Mouse (Mus musculus) cortical plate, adult 2 months (tissue): ENCODE measurements at regions not wholly inside any gene's neighbourhood (a gene's known extent, or its start where the extent isn't known, plus 50 kb on each side); places are given as distances from the start of the nearest gene placed in this dataset.

Source experiments
- H3K27ac ChIP-seq: fragments of 200-500 bp; 2 replicates; pipeline ENCODE4 v1.5.1; 2012; ENCODE audit warnings: low read length, control low read depth, inconsistent platforms; ENCODE audit not compliant: insufficient read depth
- H3K4me1 ChIP-seq: fragments of 200-500 bp; 2 replicates; pipeline ENCODE4 v1.6.1; 2011; ENCODE audit warnings: low read length; ENCODE audit not compliant: control insufficient read depth, insufficient read depth
- H3K4me3 ChIP-seq: fragments of 200-500 bp; 2 replicates; pipeline ENCODE4 v1.5.1; 2011; ENCODE audit warnings: mild to moderate bottlenecking, low read length, control low read depth; ENCODE audit not compliant: insufficient read depth
- CTCF ChIP-seq: fragments of 200-500 bp; IDR thresholded peaks from 2 replicates; pipeline ENCODE4 v1.5.1; 2011; ENCODE audit warnings: mild to moderate bottlenecking, control low read depth, low read length; ENCODE audit not compliant: insufficient read depth; ENCODE audit errors: extremely low read depth
- POLR2A ChIP-seq: fragments of 200-500 bp; IDR thresholded peaks from 2 replicates; pipeline ENCODE4 v1.6.1; 2011; ENCODE audit warnings: mild to moderate bottlenecking, low read length, control low read depth; ENCODE audit not compliant: insufficient read depth; ENCODE audit errors: extremely low read depth

GRCm38 (mm10) chr16:88412287-88412686 lies 94.5 kb downstream of the Cldn17 start:
- no peak overlapping the region for H3K4me3 ChIP-seq
- H3K27ac ChIP-seq, result no peak overlapping the region
- no peaks in the 10 kb centered on the region for H3K4me1 ChIP-seq
- TF ChIP-seq POLR2A (no peak), CTCF (no peak)

- TF ChIP-seq CTCF (no peak), POLR2A (no peak)
- Histone ChIP-seq H3K27ac (no peak overlapping the region), H3K4me3 (no peak overlapping the region), H3K4me1 (no peaks in the 10 kb centered on the region)
Observed at GRCm38 (mm10) chr16:88408144-88408543, 98.6 kb downstream of the Cldn17 start.

DNA sequence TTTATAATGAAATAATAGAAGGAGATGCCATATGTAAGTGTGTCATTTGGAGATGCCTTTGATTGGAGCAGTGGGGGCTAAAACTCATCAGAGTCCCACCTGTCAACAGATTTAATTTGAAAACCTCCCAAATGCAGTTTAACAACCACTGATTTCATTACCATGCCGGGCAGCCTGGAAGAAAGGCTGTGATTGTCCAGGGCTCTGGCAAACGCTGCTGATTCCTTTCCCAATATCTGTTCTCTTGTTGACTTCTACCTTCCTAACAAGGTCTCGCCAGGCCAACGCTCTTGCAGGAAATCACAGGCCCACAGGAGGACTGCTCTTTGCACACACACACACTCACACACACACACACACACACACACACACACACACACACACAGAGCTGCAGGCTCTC lies 102.4 kb downstream of the Cldn17 start:
- TF ChIP-seq CTCF (no peak), POLR2A (no peak)
- Histone ChIP-seq H3K27ac (no peak overlapping the region), H3K4me1 (no peaks in the 10 kb centered on the region), H3K4me3 (no peak overlapping the region)

GRCm38 (mm10) chr16:88399881-88400280 lies 106.9 kb downstream of the Cldn17 start:
- no peak for TF ChIP-seq POLR2A
- no peak for TF ChIP-seq CTCF
- H3K4me1 ChIP-seq, result no peaks in the 10 kb centered on the region
- no peak overlapping the region for H3K27ac ChIP-seq
- H3K4me3 ChIP-seq, result no peak overlapping the region

- Histone ChIP-seq H3K27ac (no peak overlapping the region), H3K4me1 (no peaks in the 10 kb centered on the region), H3K4me3 (no peak overlapping the region)
- no peak for TF ChIP-seq CTCF
- TF ChIP-seq POLR2A, result no peak
Observed at GRCm38 (mm10) chr16:88392764-88393163, 102.7 kb upstream of the Grik1 start.

DNA sequence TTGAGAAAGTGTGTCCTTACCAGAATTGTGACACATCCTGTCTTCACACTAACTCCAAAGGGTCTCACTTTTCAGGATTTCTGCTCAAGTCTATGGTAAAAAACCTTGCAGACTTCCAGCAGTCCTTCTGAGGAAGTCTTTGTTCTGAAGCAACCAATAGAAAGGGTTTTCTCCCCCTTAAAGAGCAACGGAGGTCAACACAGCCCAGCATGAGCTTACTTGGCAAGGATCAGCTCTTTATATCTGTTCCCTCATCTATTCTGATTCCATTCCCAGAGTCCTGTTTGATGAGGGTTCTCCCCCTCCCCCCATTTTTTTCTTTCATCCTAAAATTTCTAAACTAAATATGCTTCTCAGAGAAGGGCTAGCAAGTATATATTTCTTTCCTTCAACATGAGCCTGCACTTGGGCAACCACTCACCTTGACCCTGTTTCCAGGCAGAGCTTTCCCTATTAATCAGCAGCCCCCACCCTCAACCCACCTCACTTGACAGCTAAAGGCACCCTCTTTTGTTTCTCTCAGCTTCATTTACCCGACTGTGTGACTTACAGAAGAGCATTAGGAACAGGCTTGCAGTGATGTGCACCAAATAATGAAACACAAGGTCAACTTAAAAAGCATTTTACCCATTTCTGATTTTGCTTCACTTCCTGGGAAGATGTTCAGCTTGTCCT lies 91.7 kb upstream of the Grik1 start:
- Histone ChIP-seq H3K4me3 (no peak overlapping the region), H3K4me1 (no peaks in the 10 kb centered on the region), H3K27ac (no peak overlapping the region)
- TF ChIP-seq POLR2A (no peak), CTCF (no peak)

- TF ChIP-seq POLR2A (no peak), CTCF (no peak)
- H3K4me3 ChIP-seq, result no peak overlapping the region
Observed at GRCm38 (mm10) chr16:88375622-88376021, 85.6 kb upstream of the Grik1 start.

GRCm38 (mm10) chr16:88374612-88375011 lies 84.5 kb upstream of the Grik1 start:
- Histone ChIP-seq H3K27ac (no peak overlapping the region), H3K4me3 (no peak overlapping the region)
- TF ChIP-seq CTCF (no peak), POLR2A (no peak)

More at GRCm38 (mm10) chr16:88375622-88376021, 85.6 kb upstream of the Grik1 start:
- Histone ChIP-seq H3K4me1 (no peaks in the 10 kb centered on the region), H3K27ac (no peak overlapping the region)

DNA sequence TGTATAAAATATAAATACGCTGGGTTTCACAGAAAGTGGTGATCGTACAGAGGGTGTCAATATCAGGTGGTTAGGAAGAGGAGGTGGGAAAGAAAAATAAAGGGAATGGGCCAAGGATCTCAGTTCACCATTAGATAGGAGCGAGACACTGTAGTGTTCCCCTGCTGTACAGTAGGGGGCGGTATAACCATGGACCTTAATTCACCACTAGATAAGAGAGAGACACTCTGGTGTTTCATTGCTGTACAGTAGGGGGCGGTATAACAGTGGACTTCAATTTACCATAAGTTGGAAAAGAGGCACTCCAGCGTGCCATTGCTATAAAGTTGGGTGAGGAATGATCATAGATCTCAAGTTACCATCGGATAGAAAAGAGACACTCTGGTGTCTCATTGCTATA lies 82.0 kb upstream of the Grik1 start:
- Histone ChIP-seq H3K27ac (no peak overlapping the region), H3K4me1 (no peaks in the 10 kb centered on the region), H3K4me3 (no peak overlapping the region)
- TF ChIP-seq POLR2A (no peak), CTCF (peak; percentile 82)

More at GRCm38 (mm10) chr16:88374612-88375011, 84.5 kb upstream of the Grik1 start:
- no peaks in the 10 kb centered on the region for H3K4me1 ChIP-seq

DNA sequence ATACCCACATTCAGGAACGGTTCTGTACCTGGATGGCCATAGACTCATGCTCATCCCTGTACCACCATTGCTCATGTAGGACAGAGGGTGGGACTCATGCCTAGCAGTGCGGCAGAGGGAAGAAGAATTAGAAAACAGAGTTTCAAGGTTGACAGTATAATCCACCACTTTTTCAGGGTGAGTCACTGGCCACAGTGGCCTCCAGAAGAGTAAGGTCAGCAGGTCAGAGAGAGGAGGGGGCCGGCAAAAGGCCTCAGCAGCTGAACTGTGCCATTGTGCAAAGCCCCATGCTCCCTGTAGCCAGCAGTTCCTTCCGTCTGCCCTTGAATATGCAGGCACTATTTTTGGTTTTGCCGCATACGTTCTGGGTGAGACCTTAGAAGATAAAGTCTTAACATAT lies 78.1 kb upstream of the Grik1 start:
- TF ChIP-seq POLR2A (no peak), CTCF (no peak)

DNA sequence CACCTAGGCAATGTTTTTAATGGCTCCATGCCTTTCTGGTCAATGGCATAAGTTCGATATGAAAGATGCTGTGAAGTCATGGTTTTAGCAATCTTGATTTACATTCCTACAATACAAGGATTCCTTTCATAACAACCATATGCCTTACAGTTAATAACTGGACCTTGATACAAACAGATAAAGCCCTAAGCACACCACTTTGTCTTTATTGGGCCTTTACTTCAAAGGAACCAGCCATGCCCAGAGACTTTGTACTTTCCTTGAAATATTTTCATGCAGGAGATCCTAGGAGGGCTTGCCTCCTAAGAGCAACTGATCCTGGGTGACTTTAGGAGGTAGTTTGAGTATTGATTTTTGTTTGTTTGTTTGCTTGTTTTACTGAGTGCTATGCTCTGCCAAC lies 77.1 kb upstream of the Grik1 start:
- no peak overlapping the region for H3K4me3 ChIP-seq
- no peaks in the 10 kb centered on the region for H3K4me1 ChIP-seq
- TF ChIP-seq POLR2A, result no peak
- TF ChIP-seq CTCF, result no peak
- H3K27ac ChIP-seq, result no peak overlapping the region

More for the DNA sequence above, 78.1 kb upstream of the Grik1 start:
- Histone ChIP-seq H3K4me3 (no peak overlapping the region), H3K27ac (no peak overlapping the region), H3K4me1 (no peaks in the 10 kb centered on the region)
